Mouse (Mus musculus): ENCODE data around the gene Iglon5. TPM values are rescaled to one million over a fixed set of nuclear protein-coding genes. Genes with fewer than 3 reads are reported as not detected.

Iglon5 gene
- polyA plus RNA-seq (2017; shearing (Covaris generic)) = 0.16 TPM

GRCm38 (mm10) chr7:43489631-43490125 is at the start of gene Iglon5:
Iglon5 (minus strand) TSS chr7:43490075.

GRCm38 (mm10) chr7:43462851-43463250 is 27.0 kb downstream of the Iglon5 start, which contains the start of gene Vsig10l:
Vsig10l (plus strand) TSS chr7:43463151.

GRCm38 (mm10) chr7:43443917-43444293 is 46.0 kb downstream of the Iglon5 start, which contains the start of the genes Etfb and Gm45233:
Etfb (plus strand) TSS chr7:43444083.
Gm45233 (plus strand) TSS chr7:43444128.

GRCm38 (mm10) chr7:43440482-43440881 is 49.4 kb downstream of the Iglon5 start, which contains the start of gene Cldnd2:
Cldnd2 (plus strand) TSS chr7:43440782.

GRCm38 (mm10) chr7:43436341-43437255 is 53.3 kb downstream of the Iglon5 start, which contains the start of gene Nkg7:
Nkg7 (plus strand) TSS chr7:43437073.

GRCm38 (mm10) chr7:43427406-43427805 is 62.5 kb downstream of the Iglon5 start, which contains the start of gene Lim2:
Lim2 (plus strand) TSS chr7:43427670.

Other genes with a start within 250 kb of the Iglon5 start
- 18.1 TPM for gene Zfp715, start 176.8 kb downstream of the Iglon5 start, polyA plus RNA-seq (2017; shearing (Covaris generic))
- not detected for gene Siglecf, start 138.7 kb downstream of the Iglon5 start, polyA plus RNA-seq (2017; shearing (Covaris generic))
- 0.78 TPM for gene Siglecg, start 81.9 kb downstream of the Iglon5 start, polyA plus RNA-seq (2017; shearing (Covaris generic))
- not detected for gene Lim2, start 62.4 kb downstream of the Iglon5 start, polyA plus RNA-seq (2017; shearing (Covaris generic))
- gene Nkg7, start 53.0 kb downstream of the Iglon5 start, polyA plus RNA-seq (2017; shearing (Covaris generic)) = 86.9 TPM
- gene Cldnd2, start 49.3 kb downstream of the Iglon5 start, polyA plus RNA-seq (2017; shearing (Covaris generic)) = not detected
- 121 TPM for gene Etfb, start 46.0 kb downstream of the Iglon5 start, polyA plus RNA-seq (2017; shearing (Covaris generic))
- not detected for gene Gm45233, start 45.9 kb downstream of the Iglon5 start, polyA plus RNA-seq (2017; shearing (Covaris generic))
- 4.1 TPM for gene Vsig10l, start 26.9 kb downstream of the Iglon5 start, polyA plus RNA-seq (2017; shearing (Covaris generic))
- not detected for gene 4931406B18Rik, start 15.9 kb upstream of the Iglon5 start, polyA plus RNA-seq (2017; shearing (Covaris generic))
- gene Cd33, start 54.4 kb upstream of the Iglon5 start, polyA plus RNA-seq (2017; shearing (Covaris generic)) = not detected
- 5.6 TPM for gene Zfp658, start 72.2 kb upstream of the Iglon5 start, polyA plus RNA-seq (2017; shearing (Covaris generic))
- 8.7 TPM for gene Zfp719, start 89.5 kb upstream of the Iglon5 start, polyA plus RNA-seq (2017; shearing (Covaris generic))
- gene Zfp819, start 117.1 kb upstream of the Iglon5 start, polyA plus RNA-seq (2017; shearing (Covaris generic)) = not detected
- 0.08 TPM for gene Ceacam18, start 144.6 kb upstream of the Iglon5 start, polyA plus RNA-seq (2017; shearing (Covaris generic))
- gene Siglece, start 170.1 kb upstream of the Iglon5 start, polyA plus RNA-seq (2017; shearing (Covaris generic)) = 0.60 TPM
- gene Ctu1, start 181.9 kb upstream of the Iglon5 start, polyA plus RNA-seq (2017; shearing (Covaris generic)) = 14.0 TPM
- gene Klk14, start 200.3 kb upstream of the Iglon5 start, polyA plus RNA-seq (2017; shearing (Covaris generic)) = not detected
- not detected for gene Klk13, start 222.5 kb upstream of the Iglon5 start, polyA plus RNA-seq (2017; shearing (Covaris generic))